In genomic region chr16:80266151-80266617, GRCm38 (mm10) we compare ENCODE assay signal across 11 mouse cellular contexts.
DNase-seq lines count a peak whose midpoint lies in the region; ATAC-seq lines count a peak whose summit lies in the region.
"Had no signal": no experiment of that assay in that cellular context is flagged by ENCODE, and none has a peak within 500 bp of the region (broad histone marks: within the 10 kb centered on the region; RNA-seq: fewer than 3 reads in every experiment).

No protein-coding gene starts in this region.

- 60% methylated on average over 5 of the region's 5 CpGs for WGBS in forebrain, embryonic 11.5 days
- 83% methylated on average over 5 of the region's 5 CpGs for WGBS in forebrain, embryonic 10.5 days

- no peaks in the 10 kb centered on the region for H3K27me3 ChIP-seq in forebrain, embryonic 11.5 days (ENCODE audit: control insufficient read depth, insufficient read depth, low read length)
- no peaks in the 10 kb centered on the region for H3K27me3 ChIP-seq in forebrain, embryonic 10.5 days (ENCODE audit: poor library complexity, severe bottlenecking)
- H3K27me3 ChIP-seq: embryonic facial prominence, embryonic 13.5 days; liver, embryonic 13.5 days had no signal

- H3K9ac ChIP-seq in forebrain, embryonic 11.5 days (ENCODE audit: low read length), result no peak overlapping the region
- H3K9ac ChIP-seq: embryonic facial prominence, embryonic 13.5 days; liver, embryonic 13.5 days had no signal

- H3K4me3 ChIP-seq in forebrain, embryonic 11.5 days (ENCODE audit: low read depth, low read length), result no peak overlapping the region
- no peak overlapping the region for H3K4me3 ChIP-seq in forebrain, embryonic 10.5 days
- H3K4me3 ChIP-seq: embryonic facial prominence, embryonic 13.5 days; liver, embryonic 13.5 days had no signal

- no peaks in the 10 kb centered on the region for H3K9me3 ChIP-seq in forebrain, embryonic 11.5 days (ENCODE audit: control insufficient read depth, low read length)
- no peaks in the 10 kb centered on the region for H3K9me3 ChIP-seq in forebrain, embryonic 10.5 days
- H3K9me3 ChIP-seq: embryonic facial prominence, embryonic 13.5 days; liver, embryonic 13.5 days had no signal

- no peak overlapping the region for H3K4me2 ChIP-seq in forebrain, embryonic 11.5 days (ENCODE audit: low read depth, low read length, severe bottlenecking)
- H3K4me2 ChIP-seq: embryonic facial prominence, embryonic 13.5 days; liver, embryonic 13.5 days had no signal

- H3K4me1 ChIP-seq in forebrain, embryonic 11.5 days (replicated peaks; ENCODE audit: control insufficient read depth, insufficient read depth, low read length), result no peaks in the 10 kb centered on the region
- no peaks in the 10 kb centered on the region for H3K4me1 ChIP-seq in forebrain, embryonic 10.5 days
- H3K4me1 ChIP-seq: embryonic facial prominence, embryonic 13.5 days; liver, embryonic 13.5 days had no signal

- H3K36me3 ChIP-seq in forebrain, embryonic 11.5 days (ENCODE audit: control insufficient read depth, insufficient read depth, low read length), result no peaks in the 10 kb centered on the region
- no peaks in the 10 kb centered on the region for H3K36me3 ChIP-seq in forebrain, embryonic 10.5 days (replicated peaks)
- H3K36me3 ChIP-seq: embryonic facial prominence, embryonic 13.5 days; liver, embryonic 13.5 days had no signal

- no peak for DNase-seq in forebrain, embryonic 11.5 days (ENCODE audit: low spot score)
- no peak for DNase-seq in forebrain, embryonic 10.5 days (ENCODE audit: extremely low spot score, low spot score)
- peak; percentile 0 for DNase-seq in ovary, postnatal 14 days (ENCODE audit: low spot score)
- no peak for DNase-seq in ovary, postnatal 36 days (ENCODE audit: low spot score)
- DNase-seq in mesoderm, embryonic 11.5 days (ENCODE audit: low read depth, low spot score), result peak; percentile 20
- no peak for DNase-seq in frontal cortex, postnatal 10 days (ENCODE audit: low spot score in 2 of 2)
- DNase-seq in thymus, postnatal 0 days (ENCODE audit: low spot score), result no peak
- DNase-seq in adrenal gland, adult 2 months, result no peak
- DNase-seq: liver, embryonic 13.5 days; lung, postnatal 4 days had no signal

- ATAC-seq in forebrain, embryonic 11.5 days (replicated peaks; ENCODE audit: low FRiP score), result peak; percentile 82

- H3K27ac ChIP-seq in forebrain, embryonic 11.5 days (ENCODE audit: low read depth, low read length), result no peak overlapping the region
- H3K27ac ChIP-seq in forebrain, embryonic 10.5 days, result no peak overlapping the region
- H3K27ac ChIP-seq: embryonic facial prominence, embryonic 13.5 days; liver, embryonic 13.5 days had no signal

Comparison
In these comparisons a context has a peak if more than half of its experiments do, and no peak if none do; other contexts are left out.
1. DNase-seq: peak in ovary, postnatal 14 days (single experiment) and mesoderm, embryonic 11.5 days (single experiment); none in forebrain, embryonic 11.5 days (single experiment), forebrain, embryonic 10.5 days (single experiment), ovary, postnatal 36 days (single experiment), frontal cortex, postnatal 10 days (0 of 2), thymus, postnatal 0 days (single experiment) and adrenal gland, adult 2 months (single experiment).